Mouse (Mus musculus) gastrocnemius, adult 2 months (tissue): Measurements from ENCODE around the gene Nphp4. TPM values are rescaled to one million over a fixed set of nuclear protein-coding genes. Genes with fewer than 3 reads are reported as not detected.

Source experiments
- DNase-seq: peaks from one replicate; pipeline ENCODE4 v3.0.0; 2022
- H3K27ac ChIP-seq: fragments of 200-600 bp; 2 replicates; pipeline ENCODE4 v1.8.1; 2022; ENCODE audit warnings: mild to moderate bottlenecking
- H3K4me3 ChIP-seq: fragments of 200-600 bp; 2 replicates; pipeline ENCODE4 v1.8.1; 2022; ENCODE audit warnings: mild to moderate bottlenecking, moderate library complexity
- CTCF ChIP-seq: fragments of 200-600 bp; IDR thresholded peaks from 2 replicates; pipeline ENCODE4 v1.8.1; 2022; ENCODE audit warnings: antibody characterized with exemption, mild to moderate bottlenecking, moderate library complexity
- intact Hi-C: fragments of 180-260 bp; cut with DNase I; formaldehyde crosslinking; loops from one replicate; pipeline ENCODE4 v1.15.1; 2025
- long read RNA-seq, 2 experiments: library from polyadenylated mRNA; stranded (forward); transcript quantifications; one replicate each; pipeline ENCODE4 v2.0.0; 2021
- total RNA-seq, 2 experiments: library from RNA; stranded (reverse); gene quantifications; 2 replicates each; pipeline ENCODE4 v1.2.3; 2021

The Nphp4 gene
- under 1 TPM; 0.48 to 0.53 TPM for total RNA-seq
- long read RNA-seq, experiment 1, partial matches to known transcripts = 0 of 1 reads
- long read RNA-seq, experiment 1, other reads (novel, unspliced or antisense) = 1 of 1 reads
- long read RNA-seq, experiment 2 = 0 reads

- no peak for DNase-seq
- Histone ChIP-seq H3K27ac (peak within 1 kb of the TSS; percentile 88), H3K4me3 (peak within 1 kb of the TSS; percentile 87)
- intact Hi-C loops = loop anchor here (5.0 kb wide), 1 partner anchor 149 kb away; the partner anchor contains the start of gene Rpl22
- TF ChIP-seq CTCF = no peak
Observed at GRCm38 (mm10) chr4:152476427-152477023, at the start of gene Nphp4. Nphp4 (plus strand) TSS chr4:152476706.

- TF ChIP-seq CTCF = no peak
- intact Hi-C loops = no loop called here
- Histone ChIP-seq H3K27ac (no peak overlapping the region), H3K4me3 (no peak overlapping the region)
- no peak for DNase-seq
Observed at GRCm38 (mm10) chr4:152428259-152428658, 48.2 kb upstream of the Nphp4 start.

- intact Hi-C loops = no loop called here
- Histone ChIP-seq H3K4me3 (no peak overlapping the region), H3K27ac (no peak overlapping the region)
- peak; percentile 55 for DNase-seq
- TF ChIP-seq CTCF = peak; percentile 86
Observed at GRCm38 (mm10) chr4:152432308-152432707, 44.2 kb upstream of the Nphp4 start.

DNA sequence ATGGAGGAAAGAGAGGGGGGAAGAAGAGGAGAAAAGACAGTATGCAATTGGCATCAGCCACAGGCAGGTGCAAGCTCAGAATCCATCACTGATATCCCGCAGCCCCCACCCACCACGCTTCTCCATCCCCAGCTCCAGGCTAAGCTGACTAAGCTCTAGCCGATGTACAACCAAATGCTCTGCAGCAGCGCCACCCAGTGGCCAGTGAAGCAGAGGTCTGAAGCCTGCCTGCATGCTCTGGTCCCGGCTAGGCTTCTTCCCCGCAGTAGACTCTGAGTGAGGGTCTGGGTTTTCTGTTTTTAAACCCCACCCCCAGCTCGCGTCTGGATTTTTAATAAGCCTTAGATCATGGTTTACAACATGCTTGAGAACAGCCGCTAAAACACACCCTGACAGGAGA is 41.7 kb upstream of the Nphp4 start:
- Histone ChIP-seq H3K27ac (no peak overlapping the region), H3K4me3 (peak overlapping the region; percentile 62)
- intact Hi-C loops = loop anchor here (1.0 to 2.0 kb wide), 3 partner anchors 92 to 260 kb away; no protein-coding TSS in a partner anchor
- TF ChIP-seq CTCF = peak; percentile 69
- peak; percentile 92 for DNase-seq

DNA sequence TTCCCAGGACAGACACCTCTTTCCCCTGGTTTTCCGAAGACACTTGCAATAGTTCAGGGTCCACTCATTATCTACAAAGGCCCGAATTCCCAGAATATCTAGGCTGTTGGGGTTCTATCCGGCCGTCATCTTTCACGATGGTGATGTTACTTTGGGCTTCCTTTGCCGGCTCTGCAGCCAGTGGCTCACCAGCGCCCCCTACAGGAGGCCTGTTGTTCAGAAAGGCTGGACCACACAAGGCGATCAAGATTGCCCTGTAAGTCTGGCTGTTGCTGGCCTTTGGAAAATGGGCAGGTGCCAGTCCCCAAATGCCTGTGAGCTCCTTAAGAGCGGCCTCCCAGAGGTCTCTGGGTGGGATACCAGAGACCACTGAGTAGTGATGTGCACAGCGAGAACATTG is 41.3 kb upstream of the Nphp4 start:
- intact Hi-C loops = loop anchor here (1.0 to 2.0 kb wide), 3 partner anchors 92 to 260 kb away; no protein-coding TSS in a partner anchor
- H3K4me3 ChIP-seq = peak overlapping the region; percentile 62

GRCm38 (mm10) chr4:152440882-152441281 is 35.6 kb upstream of the Nphp4 start:
- Histone ChIP-seq H3K27ac (no peak overlapping the region), H3K4me3 (no peak overlapping the region)
- TF ChIP-seq CTCF = peak; percentile 37
- intact Hi-C loops = no loop called here
- DNase-seq = no peak

More for the DNA sequence above, 41.3 kb upstream of the Nphp4 start:
- no peak overlapping the region for H3K27ac ChIP-seq
- TF ChIP-seq CTCF = peak; percentile 75
- peak; percentile 82 for DNase-seq

GRCm38 (mm10) chr4:152441536-152441935 is 35.0 kb upstream of the Nphp4 start:
- no peak overlapping the region for H3K27ac ChIP-seq
- TF ChIP-seq CTCF = no peak
- no peak for DNase-seq
- intact Hi-C loops = no loop called here
- H3K4me3 ChIP-seq = no peak overlapping the region

GRCm38 (mm10) chr4:152446178-152446577 is 30.3 kb upstream of the Nphp4 start:
- no peak for TF ChIP-seq CTCF
- 0 out of 2 replicates have a peak overlapping the region, but pooled peaks have one; percentile 16 for H3K27ac ChIP-seq
- intact Hi-C loops = no loop called here
- DNase-seq = peak; percentile 51
- no peak overlapping the region for H3K4me3 ChIP-seq

DNA sequence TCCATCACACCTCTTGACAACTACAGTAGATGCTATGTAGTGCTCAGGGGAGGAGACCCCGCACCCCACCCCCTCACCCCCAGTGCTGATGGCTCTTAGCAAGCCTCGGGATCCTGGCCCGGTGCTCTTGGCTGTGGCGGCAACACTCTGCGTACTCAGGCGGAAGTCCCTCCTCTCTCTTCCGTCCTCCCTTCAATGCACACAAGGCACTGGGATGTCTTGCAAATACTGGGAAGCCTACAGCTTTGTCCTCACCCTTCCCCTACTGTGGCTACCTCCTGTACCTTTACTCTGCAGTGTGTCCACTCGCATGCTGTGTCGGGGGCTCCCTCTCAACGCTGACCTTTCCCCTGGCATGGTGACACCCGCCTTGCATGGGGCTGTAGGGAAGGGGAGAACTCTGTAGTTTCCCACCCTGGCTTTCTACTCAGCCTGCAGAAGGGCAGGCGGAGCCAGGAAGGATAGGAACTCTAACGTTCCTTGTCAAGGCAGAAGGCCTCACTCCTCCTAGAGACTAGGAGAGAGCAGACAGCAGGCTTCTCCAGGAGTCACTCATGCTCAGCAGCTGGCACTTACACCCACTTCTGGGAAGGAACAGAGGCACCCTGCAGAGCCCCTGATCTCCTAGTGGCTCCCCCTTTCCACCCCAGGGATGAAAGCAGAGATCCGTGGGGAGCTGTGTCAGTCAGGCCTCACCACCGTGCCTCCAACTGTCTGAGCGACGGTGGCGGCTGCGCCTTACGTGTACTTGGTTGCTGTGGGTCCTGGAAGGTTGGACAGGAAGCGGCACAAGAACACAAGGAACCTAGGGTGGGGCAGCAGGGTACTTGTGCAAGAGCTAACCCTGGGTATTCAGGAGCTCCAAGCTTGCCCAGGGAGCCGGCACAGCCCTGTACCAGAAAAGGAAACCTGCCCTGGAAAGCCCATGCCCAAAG is 28.5 kb upstream of the Nphp4 start:
- TF ChIP-seq CTCF = no peak
- DNase-seq = no peak
- Histone ChIP-seq H3K4me3 (peak overlapping the region; percentile 47), H3K27ac (no peak overlapping the region)
- intact Hi-C loops = no loop called here

DNA sequence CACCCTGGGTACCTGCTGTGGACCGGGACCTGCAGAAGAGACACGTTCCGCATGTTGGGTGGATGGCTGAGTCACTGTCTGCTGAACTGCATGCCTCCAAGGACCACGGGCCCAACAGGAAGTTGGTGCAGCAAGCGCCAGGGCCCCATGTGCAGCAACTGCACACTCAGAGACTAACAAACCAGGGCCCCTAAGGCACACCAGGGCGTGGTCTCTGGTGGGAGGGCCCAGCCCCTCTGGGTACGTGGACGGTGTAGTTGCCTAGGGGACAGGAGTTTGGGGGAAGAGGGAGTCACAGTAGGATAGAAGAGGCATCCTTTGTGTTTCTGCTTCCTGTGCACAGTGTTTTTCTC is 27.9 kb upstream of the Nphp4 start:
- H3K27ac ChIP-seq = no peak overlapping the region
- no peak for TF ChIP-seq CTCF
- peak overlapping the region; percentile 47 for H3K4me3 ChIP-seq
- DNase-seq = no peak
- intact Hi-C loops = no loop called here

DNA sequence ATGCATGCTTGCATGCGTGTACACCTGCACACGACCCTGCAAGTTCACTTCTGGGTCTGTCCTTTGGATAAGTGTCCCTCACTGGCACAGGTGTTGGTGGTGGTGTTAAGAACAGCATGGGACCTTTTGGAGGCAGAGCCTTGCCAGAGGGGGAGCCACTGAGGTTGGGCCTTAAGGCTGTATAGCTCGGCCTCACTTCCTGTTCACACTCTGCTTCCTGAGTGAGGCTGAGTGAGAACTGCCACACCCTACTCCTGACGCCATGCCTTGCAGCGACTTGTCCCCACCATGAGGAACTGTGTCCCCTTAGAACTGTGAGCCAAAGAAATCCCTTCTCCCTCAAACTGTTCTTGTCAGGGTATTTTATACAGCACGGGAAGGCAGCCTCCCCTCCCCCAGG is 25.1 kb upstream of the Nphp4 start:
- H3K4me3 ChIP-seq = no peak overlapping the region
- no peak for TF ChIP-seq CTCF
- intact Hi-C loops = no loop called here
- no peak overlapping the region for H3K27ac ChIP-seq
- DNase-seq = no peak

DNA sequence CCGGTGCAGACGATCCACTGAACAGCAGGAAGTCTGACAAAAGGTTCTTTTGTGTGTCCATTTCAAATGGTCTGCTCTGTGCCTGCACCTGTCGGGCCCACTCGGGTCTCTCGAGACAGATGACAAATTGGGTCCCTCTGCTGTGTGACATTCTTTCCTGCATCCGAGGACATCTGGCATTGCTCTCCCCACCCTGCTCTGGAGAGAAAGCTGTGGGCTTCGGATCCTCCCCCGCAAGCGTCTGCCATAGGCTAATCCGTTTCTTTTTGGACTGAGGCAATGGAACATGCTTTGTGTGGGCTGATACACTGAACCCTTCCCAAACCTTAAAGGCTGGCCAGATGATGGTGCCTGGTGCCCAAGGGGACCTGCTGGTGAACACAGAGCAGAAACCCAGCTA is 23.4 kb upstream of the Nphp4 start:
- DNase-seq = no peak
- H3K4me3 ChIP-seq = no peak overlapping the region
- intact Hi-C loops = no loop called here
- no peak overlapping the region for H3K27ac ChIP-seq
- no peak for TF ChIP-seq CTCF

DNA sequence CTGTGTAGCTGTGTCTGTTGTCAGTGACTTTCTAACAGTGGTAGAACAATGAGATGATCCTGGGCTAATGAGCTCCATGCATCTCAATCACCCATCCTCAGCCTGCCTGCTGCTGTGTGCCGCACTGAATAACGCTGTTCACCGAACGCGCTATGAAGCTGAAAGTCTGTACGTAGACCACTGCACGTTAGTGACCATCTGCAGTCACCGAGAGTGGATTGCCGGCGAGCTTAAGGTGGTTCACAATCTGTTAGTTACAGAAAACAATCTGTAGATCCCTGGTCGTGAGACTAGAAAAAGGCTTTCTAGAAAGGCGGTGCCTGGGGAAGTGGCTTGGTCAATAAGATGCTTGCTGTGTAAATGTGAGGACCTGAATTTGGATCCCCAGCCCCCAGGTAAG is 22.4 kb upstream of the Nphp4 start:
- DNase-seq = no peak
- TF ChIP-seq CTCF = no peak
- intact Hi-C loops = no loop called here
- H3K4me3 ChIP-seq = no peak overlapping the region
- no peak overlapping the region for H3K27ac ChIP-seq
